8 mouse cellular contexts compared by ENCODE assay signal in genomic region chr9:111056798-111057543, GRCm38 (mm10). TPM values are rescaled to one million over a fixed set of nuclear protein-coding genes. Genes with fewer than 3 reads are reported as not detected.
DNase-seq lines count a peak whose midpoint lies in the region; ATAC-seq lines count a peak whose summit lies in the region.

Gene Ccrl2 (minus strand): TSS chr9:111057519.

- ATAC-seq in limb, embryonic 11.5 days (ENCODE audit: insufficient number of reproducible peaks, low FRiP score, low TSS enrichment, low read depth) = no peak
- peak; percentile 81; the same call in 1 of the 2 replicates for ATAC-seq in stomach, embryonic 16.5 days (ENCODE audit: insufficient read depth, low FRiP score)
- ATAC-seq in cerebellum, adult (ENCODE audit: insufficient number of reproducible peaks, low FRiP score, low TSS enrichment) = no peak

- H3K36me3 ChIP-seq in forebrain, embryonic 10.5 days (replicated peaks) = no peaks in the 10 kb centered on the region
- no peaks in the 10 kb centered on the region for H3K36me3 ChIP-seq in limb, embryonic 11.5 days (ENCODE audit: control insufficient read depth, insufficient read depth, low read length)
- H3K36me3 ChIP-seq in midbrain, embryonic 10.5 days = no peaks in the 10 kb centered on the region
- no peaks in the 10 kb centered on the region for H3K36me3 ChIP-seq in stomach, embryonic 16.5 days (ENCODE audit: control insufficient read depth, insufficient read depth, low read length)

- 60% methylated on average over 17 of the region's 17 CpGs for WGBS in forebrain, embryonic 10.5 days
- WGBS in limb, embryonic 11.5 days = 34% methylated on average over 17 of the region's 17 CpGs
- 64% methylated on average over 17 of the region's 17 CpGs for WGBS in midbrain, embryonic 10.5 days
- WGBS in stomach, embryonic 16.5 days = 6% methylated on average over 17 of the region's 17 CpGs

- intact Hi-C loops in heart, postnatal 36 days (cut with DNase I) = no loop called here

- DNase-seq in B cell, adult 2 months = peak; percentile 37 to 43
- DNase-seq in adipocyte (ENCODE audit: low spot score) = peak; percentile 8
- DNase-seq in forebrain, embryonic 10.5 days (ENCODE audit: extremely low spot score, low spot score) = no peak
- peak; percentile 65 to 71 for DNase-seq in heart, postnatal 36 days
- DNase-seq in limb, embryonic 11.5 days (ENCODE audit: low spot score) = peak; percentile 40
- no peak for DNase-seq in midbrain, embryonic 10.5 days (ENCODE audit: low spot score)

- H3K9ac ChIP-seq in limb, embryonic 11.5 days (ENCODE audit: low read length) = peak within 1 kb of the TSS; percentile 23; the same call in 1 of the 2 replicates
- peak within 1 kb of the TSS; percentile 71 for H3K9ac ChIP-seq in stomach, embryonic 16.5 days (ENCODE audit: low read length)

- peak within 1 kb of the TSS; percentile 32 for H3K4me3 ChIP-seq in forebrain, embryonic 10.5 days
- peak within 1 kb of the TSS; percentile 9 for H3K4me3 ChIP-seq in limb, embryonic 11.5 days (ENCODE audit: low read depth, low read length)
- H3K4me3 ChIP-seq in midbrain, embryonic 10.5 days = peak within 1 kb of the TSS; percentile 1; the same call in 1 of the 2 replicates
- peak within 1 kb of the TSS; percentile 58 for H3K4me3 ChIP-seq in stomach, embryonic 16.5 days (replicated peaks; ENCODE audit: low read length)

- H3K4me2 ChIP-seq in limb, embryonic 11.5 days (ENCODE audit: low read depth, severe bottlenecking) = peak within 1 kb of the TSS; percentile 46
- H3K4me2 ChIP-seq in stomach, embryonic 16.5 days (ENCODE audit: low read depth, low read length) = peak within 1 kb of the TSS; percentile 92

- H3K27me3 ChIP-seq in forebrain, embryonic 10.5 days (ENCODE audit: poor library complexity, severe bottlenecking) = no peaks in the 10 kb centered on the region
- no peaks in the 10 kb centered on the region for H3K27me3 ChIP-seq in limb, embryonic 11.5 days (ENCODE audit: control insufficient read depth, insufficient read depth, low read length)
- H3K27me3 ChIP-seq in midbrain, embryonic 10.5 days (ENCODE audit: low read depth, poor library complexity, severe bottlenecking) = no peaks in the 10 kb centered on the region
- H3K27me3 ChIP-seq in stomach, embryonic 16.5 days (ENCODE audit: control insufficient read depth, insufficient read depth, low read length) = no peaks in the 10 kb centered on the region

- H3K4me1 ChIP-seq in forebrain, embryonic 10.5 days = peaks cover 23% of the 10 kb centered on the region
- H3K4me1 ChIP-seq in limb, embryonic 11.5 days (ENCODE audit: control insufficient read depth, insufficient read depth, low read length) = peaks cover 7% of the 10 kb centered on the region; the same call in 1 of the 2 replicates
- H3K4me1 ChIP-seq in midbrain, embryonic 10.5 days = peaks cover 14% of the 10 kb centered on the region
- H3K4me1 ChIP-seq in stomach, embryonic 16.5 days (ENCODE audit: control insufficient read depth, insufficient read depth, low read length) = peaks cover 22% of the 10 kb centered on the region

- H3K9me3 ChIP-seq in forebrain, embryonic 10.5 days = no peaks in the 10 kb centered on the region
- no peaks in the 10 kb centered on the region for H3K9me3 ChIP-seq in limb, embryonic 11.5 days (ENCODE audit: control insufficient read depth, low read length)
- no peaks in the 10 kb centered on the region for H3K9me3 ChIP-seq in midbrain, embryonic 10.5 days (replicated peaks)
- H3K9me3 ChIP-seq in stomach, embryonic 16.5 days (replicated peaks; ENCODE audit: control insufficient read depth, low read length) = no peaks in the 10 kb centered on the region

- H3K27ac ChIP-seq in forebrain, embryonic 10.5 days = peak within 1 kb of the TSS; percentile 45
- no peak within 1 kb of the TSS for H3K27ac ChIP-seq in limb, embryonic 11.5 days (replicated peaks; ENCODE audit: low read depth, low read length)
- peak within 1 kb of the TSS; percentile 55 for H3K27ac ChIP-seq in midbrain, embryonic 10.5 days (replicated peaks)
- peak within 1 kb of the TSS; percentile 45 for H3K27ac ChIP-seq in stomach, embryonic 16.5 days (ENCODE audit: low read length)

RNA-seq across cellular contexts. Expression of gene Ccrl2, which starts in this region (rescaled TPM):
- polyA plus RNA-seq in forebrain, embryonic 10.5 days (2016; fragmentation: Nextera tagmentation; extraction: Ambion mirVana) = 0.74 TPM in 2 replicates
- 10 to 100 TPM; 14.3 to 21.1 TPM for total RNA-seq in heart, postnatal 36 days (2021)
- polyA plus RNA-seq in limb, embryonic 11.5 days (2014; fragmentation: Nextera tagmentation; extraction: Ambion mirVana) = 0.55 and 0.58 TPM in 2 replicates
- polyA plus RNA-seq in midbrain, embryonic 10.5 days (2016; fragmentation: Nextera tagmentation; extraction: Ambion mirVana) = 0.89 and 1.0 TPM in 2 replicates
- polyA plus RNA-seq in stomach, embryonic 16.5 days (2015; fragmentation: Nextera tagmentation; extraction: Ambion mirVana) = 2.7 and 3.2 TPM in 2 replicates

Comparison
In these comparisons a context has a peak if more than half of its experiments do, and no peak if none do; other contexts are left out.
1. Peak in DNase-seq, H3K4me3 ChIP-seq, H3K9ac ChIP-seq and H3K4me2 ChIP-seq in limb, embryonic 11.5 days; RNA of the gene not detected or under 1 TPM.
2. DNase-seq: peak in B cell, adult 2 months (2 of 2), adipocyte (single experiment) and heart, postnatal 36 days (2 of 2); none in forebrain, embryonic 10.5 days (single experiment) and midbrain, embryonic 10.5 days (single experiment).
3. H3K4me3 ChIP-seq: peak in every context shown above with its lines; median percentile 58 in stomach, embryonic 16.5 days; 32 in forebrain, embryonic 10.5 days; 9 in limb, embryonic 11.5 days; 1 in midbrain, embryonic 10.5 days.